In the genomic region with DNA sequence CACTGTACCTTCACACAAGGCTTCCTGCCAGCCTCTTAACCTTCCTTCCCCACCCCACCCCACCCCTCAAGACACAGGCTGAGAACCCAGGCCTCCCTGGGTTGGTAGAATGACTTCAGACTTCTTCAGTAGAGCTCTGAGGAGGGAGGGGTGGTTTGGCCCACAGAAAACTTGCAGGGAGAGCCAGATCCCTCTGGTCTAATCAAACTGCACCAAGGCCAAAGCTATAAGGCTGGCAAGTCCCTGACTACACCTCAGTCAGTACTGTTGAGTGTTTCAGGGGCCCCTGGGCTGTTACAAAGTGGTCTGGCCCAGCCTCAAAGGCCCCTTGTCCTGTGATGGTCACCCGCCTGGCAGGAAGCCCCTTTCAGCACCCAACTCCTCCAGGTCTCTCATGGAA, we compare ENCODE assay signal across 8 mouse cellular contexts. TPM values are rescaled to one million over a fixed set of nuclear protein-coding genes. Genes with fewer than 3 reads are reported as not detected.
DNase-seq lines count a peak whose midpoint lies in the region; ATAC-seq lines count a peak whose summit lies in the region.

No protein-coding gene starts in this region.

- no peaks in the 10 kb centered on the region; the same call in 1 of the 2 replicates for H3K27me3 ChIP-seq in limb, embryonic 11.5 days (ENCODE audit: control insufficient read depth, insufficient read depth, low read length)
- H3K27me3 ChIP-seq in stomach, embryonic 16.5 days (ENCODE audit: control insufficient read depth, insufficient read depth, low read length), result no peaks in the 10 kb centered on the region

- no peak for ATAC-seq in limb, embryonic 11.5 days (ENCODE audit: insufficient number of reproducible peaks, low FRiP score, low TSS enrichment, low read depth)
- ATAC-seq in stomach, embryonic 16.5 days (ENCODE audit: insufficient read depth, low FRiP score), result peak; percentile 23; the same call in 1 of the 2 replicates

- H3K4me3 ChIP-seq in limb, embryonic 11.5 days (ENCODE audit: low read depth, low read length), result no peak overlapping the region
- peak overlapping the region; percentile 48 for H3K4me3 ChIP-seq in stomach, embryonic 16.5 days (replicated peaks; ENCODE audit: low read length)

- no peak overlapping the region for H3K27ac ChIP-seq in limb, embryonic 11.5 days (replicated peaks; ENCODE audit: low read depth, low read length)
- peak overlapping the region; percentile 87 for H3K27ac ChIP-seq in stomach, embryonic 16.5 days (ENCODE audit: low read length)

- DNase-seq in heart, adult 11 months, result peak; percentile 92
- no peak for DNase-seq in heart, postnatal 14 days
- peak; percentile 30 for DNase-seq in ovary, postnatal 36 days (ENCODE audit: low spot score)
- DNase-seq in ovary, postnatal 10 days (ENCODE audit: low spot score), result no peak
- DNase-seq in limb, embryonic 11.5 days (ENCODE audit: low spot score), result no peak
- no peak for DNase-seq in spleen, adult 12 weeks (ENCODE audit: low spot score)
- DNase-seq in left cerebral cortex, adult 18-20 months (ENCODE audit: low spot score in 2 of 2), result no peak

- WGBS in limb, embryonic 11.5 days, result 68% methylated on average over 1 of the region's 1 CpGs
- 65% methylated on average over 1 of the region's 1 CpGs for WGBS in stomach, embryonic 16.5 days

- no peaks in the 10 kb centered on the region for H3K9me3 ChIP-seq in limb, embryonic 11.5 days (ENCODE audit: control insufficient read depth, low read length)
- no peaks in the 10 kb centered on the region for H3K9me3 ChIP-seq in stomach, embryonic 16.5 days (replicated peaks; ENCODE audit: control insufficient read depth, low read length)

- intact Hi-C loops in heart, postnatal 14 days (cut with DNase I), result no loop called here

- peaks cover 21% of the 10 kb centered on the region for H3K4me1 ChIP-seq in limb, embryonic 11.5 days (ENCODE audit: control insufficient read depth, insufficient read depth, low read length)
- H3K4me1 ChIP-seq in stomach, embryonic 16.5 days (ENCODE audit: control insufficient read depth, insufficient read depth, low read length), result peaks cover 66% of the 10 kb centered on the region

- H3K4me2 ChIP-seq in limb, embryonic 11.5 days (ENCODE audit: low read depth, severe bottlenecking), result peak overlapping the region; percentile 56; the same call in 1 of the 2 replicates
- H3K4me2 ChIP-seq in stomach, embryonic 16.5 days (ENCODE audit: low read depth, low read length), result peak overlapping the region; percentile 56

- no peaks in the 10 kb centered on the region for H3K36me3 ChIP-seq in limb, embryonic 11.5 days (ENCODE audit: control insufficient read depth, insufficient read depth, low read length)
- H3K36me3 ChIP-seq in stomach, embryonic 16.5 days (ENCODE audit: control insufficient read depth, insufficient read depth, low read length), result no peaks in the 10 kb centered on the region

- H3K9ac ChIP-seq in limb, embryonic 11.5 days (ENCODE audit: low read length), result no peak overlapping the region
- peak overlapping the region; percentile 70 for H3K9ac ChIP-seq in stomach, embryonic 16.5 days (ENCODE audit: low read length)

RNA-seq across cellular contexts. Expression of a gene that starts 6.6 kb away (rescaled TPM):
- total RNA-seq in heart, postnatal 14 days (2021), result 10 to 100 TPM; 22.3 to 23.9 TPM
- polyA plus RNA-seq in limb, embryonic 11.5 days (2014; fragmentation: Nextera tagmentation; extraction: Ambion mirVana), result 5.7 and 6.0 TPM in 2 replicates
- 5.2 and 5.6 TPM in 2 replicates for polyA plus RNA-seq in stomach, embryonic 16.5 days (2015; fragmentation: Nextera tagmentation; extraction: Ambion mirVana)
- total RNA-seq in left cerebral cortex, adult 18-20 months (2021), result 10 to 100 TPM in 1 of 2 experiments, 1 to 10 TPM in 1; 9.2 to 11.9 TPM

RNA-seq across cellular contexts. Expression of a gene that starts 54.2 kb away (rescaled TPM):
- total RNA-seq in heart, postnatal 14 days (2021), result under 1 TPM; 0.49 to 0.67 TPM
- polyA plus RNA-seq in limb, embryonic 11.5 days (2014; fragmentation: Nextera tagmentation; extraction: Ambion mirVana), result 1.0 and 1.3 TPM in 2 replicates
- polyA plus RNA-seq in stomach, embryonic 16.5 days (2015; fragmentation: Nextera tagmentation; extraction: Ambion mirVana), result 4.5 and 4.7 TPM in 2 replicates
- total RNA-seq in left cerebral cortex, adult 18-20 months (2021), result 10 to 100 TPM; 11.2 to 11.6 TPM

Comparison
In these comparisons a context has a peak if more than half of its experiments do, and no peak if none do; other contexts are left out.
1. DNase-seq: peak in heart, adult 11 months (single experiment) and ovary, postnatal 36 days (single experiment); none in heart, postnatal 14 days (0 of 2), ovary, postnatal 10 days (single experiment), limb, embryonic 11.5 days (single experiment), spleen, adult 12 weeks (single experiment) and left cerebral cortex, adult 18-20 months (0 of 2).
2. RNA of a gene that starts 54.2 kb away (total RNA-seq): 11.2 to 11.6 TPM in left cerebral cortex, adult 18-20 months; 0.49 to 0.67 TPM in heart, postnatal 14 days; every median in the first group is over 4 times any median in the second.